ENCODE assay signal across 8 mouse cellular contexts in the genomic region with DNA sequence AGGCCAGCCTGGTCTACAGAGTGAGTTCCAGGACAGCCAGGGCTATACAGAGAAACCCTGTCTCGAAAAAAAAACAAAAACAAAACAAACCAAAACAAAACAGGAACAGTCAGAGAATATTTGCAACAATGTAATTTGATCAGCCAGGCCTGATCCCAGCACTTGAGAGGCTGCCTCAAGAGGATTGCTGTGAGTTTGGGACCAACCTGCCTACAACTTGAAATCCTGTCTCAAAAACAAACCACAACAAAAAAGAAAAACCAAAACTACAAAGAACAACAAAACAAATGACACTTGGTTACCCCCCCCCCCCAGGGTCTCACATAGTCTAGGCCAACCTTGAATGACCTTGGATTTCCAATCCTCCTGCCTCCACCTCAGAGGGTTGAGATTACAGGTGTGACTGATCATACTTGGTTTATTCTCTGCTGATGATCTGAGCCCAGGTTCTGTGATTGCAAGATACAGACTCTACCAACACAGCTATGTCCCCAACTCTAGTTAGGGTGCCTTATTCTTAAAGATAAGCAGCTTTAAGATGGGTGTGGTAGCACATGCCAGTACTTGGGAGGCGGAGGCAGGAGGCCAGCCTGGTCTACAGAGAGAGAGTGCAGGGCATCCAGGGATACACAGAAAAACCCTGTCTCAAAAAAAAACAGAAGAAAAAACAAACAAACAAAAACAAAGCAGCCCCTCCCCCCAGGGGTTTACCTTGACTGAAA. TPM values are rescaled to one million over a fixed set of nuclear protein-coding genes. Genes with fewer than 3 reads are reported as not detected.
A peak's percentile ranks its signal among the peaks of the same experiment; 100 is the strongest.
DNase-seq lines count a peak whose midpoint lies in the region; ATAC-seq and TF ChIP-seq lines count a peak whose summit lies in the region.
"Had no signal": no experiment of that assay in that cellular context is flagged by ENCODE, and none has a peak within 500 bp of the region (broad histone marks: within the 10 kb centered on the region; RNA-seq: fewer than 3 reads in every experiment).

No protein-coding gene starts in this region.

- peak overlapping the region; percentile 31 for H3K27ac ChIP-seq in lung, embryonic 16.5 days (ENCODE audit: low read length)
- H3K27ac ChIP-seq in intestine, embryonic 16.5 days (ENCODE audit: low read length): peak overlapping the region; percentile 76

- no peaks in the 10 kb centered on the region for H3K9me3 ChIP-seq in lung, embryonic 16.5 days (ENCODE audit: control insufficient read depth, low read length)
- H3K9me3 ChIP-seq in G1E (replicated peaks): peaks cover 3% of the 10 kb centered on the region
- no peaks in the 10 kb centered on the region; the same call in 1 of the 2 replicates for H3K9me3 ChIP-seq in intestine, embryonic 16.5 days (ENCODE audit: control insufficient read depth, low read length)

- H3K4me1 ChIP-seq in lung, embryonic 16.5 days (replicated peaks; ENCODE audit: control insufficient read depth, insufficient read depth, low read length): peaks cover 9% of the 10 kb centered on the region; the same call in 1 of the 2 replicates
- peaks cover 12% of the 10 kb centered on the region for H3K4me1 ChIP-seq in lung, adult 2 months (ENCODE audit: control insufficient read depth, insufficient read depth, low read length)
- H3K4me1 ChIP-seq in G1E (ENCODE audit: insufficient read depth, low read depth, low read length): peaks cover 74% of the 10 kb centered on the region
- peaks cover 29% of the 10 kb centered on the region for H3K4me1 ChIP-seq in intestine, embryonic 16.5 days (ENCODE audit: control insufficient read depth, insufficient read depth, low read length)

- H3K9ac ChIP-seq in lung, embryonic 16.5 days (ENCODE audit: low read length): no peak overlapping the region
- no peak overlapping the region for H3K9ac ChIP-seq in intestine, embryonic 16.5 days (ENCODE audit: low read depth, low read length)

- no peak overlapping the region for H3K4me2 ChIP-seq in lung, embryonic 16.5 days (ENCODE audit: low read depth, low read length)
- no peak overlapping the region for H3K4me2 ChIP-seq in intestine, embryonic 16.5 days (ENCODE audit: low read depth, low read length)

- no peak overlapping the region for H3K4me3 ChIP-seq in lung, embryonic 16.5 days (ENCODE audit: low read length)
- H3K4me3 ChIP-seq in lung, adult 2 months (replicated peaks; ENCODE audit: extremely low read depth, low read depth, low read length): no peak overlapping the region
- peak overlapping the region; percentile 48; the same call in 1 of the 2 replicates for H3K4me3 ChIP-seq in G1E (ENCODE audit: low read depth, low read length)
- H3K4me3 ChIP-seq in intestine, embryonic 16.5 days (ENCODE audit: low read length): no peak overlapping the region

- WGBS in lung, embryonic 16.5 days: 73% methylated on average over 2 of the region's 2 CpGs
- 72% methylated on average over 2 of the region's 2 CpGs for WGBS in lung, adult 2 months
- 86% methylated on average over 2 of the region's 2 CpGs for WGBS in intestine, embryonic 16.5 days

- DNase-seq in lung, adult 2 months: no peak
- DNase-seq in G1E (ENCODE audit: low spot score): no peak
- DNase-seq in adrenal gland, adult 2 months: no peak
- DNase-seq in ovary, postnatal 10 days (ENCODE audit: low spot score): no peak
- DNase-seq: cerebellum, postnatal 25 days had no signal

- H3K27me3 ChIP-seq in lung, embryonic 16.5 days (ENCODE audit: control insufficient read depth, insufficient read depth, low read depth, low read length): no peaks in the 10 kb centered on the region
- H3K27me3 ChIP-seq in G1E (ENCODE audit: insufficient read depth, low read length): no peaks in the 10 kb centered on the region
- H3K27me3 ChIP-seq in intestine, embryonic 16.5 days (replicated peaks; ENCODE audit: control insufficient read depth, insufficient read depth, low read length): no peaks in the 10 kb centered on the region

- TF ChIP-seq CTCF in lung, adult 2 months (IDR thresholded peaks at IDR 0.05; ENCODE audit: insufficient read depth, low read length): no peak
- TF ChIP-seq CTCF in G1E (IDR thresholded peaks at IDR 0.05; ENCODE audit: low read depth, low read length): no peak

- no peak for TF ChIP-seq POLR2A in lung, adult 2 months (IDR thresholded peaks at IDR 0.05; ENCODE audit: borderline replicate concordance, extremely low read depth, low read depth, low read length)

- H3K36me3 ChIP-seq in lung, embryonic 16.5 days (ENCODE audit: control insufficient read depth, insufficient read depth, low read length): no peaks in the 10 kb centered on the region
- no peaks in the 10 kb centered on the region for H3K36me3 ChIP-seq in G1E (replicated peaks)
- H3K36me3 ChIP-seq in intestine, embryonic 16.5 days (ENCODE audit: control insufficient read depth, insufficient read depth, low read length): no peaks in the 10 kb centered on the region

- no peak for ATAC-seq in lung, embryonic 16.5 days (ENCODE audit: low read depth)
- ATAC-seq in G1E (ENCODE audit: extremely low read depth, insufficient number of reproducible peaks, low FRiP score, poor library complexity, severe bottlenecking): peak; percentile 72
- ATAC-seq in intestine, embryonic 16.5 days: no peak
- peak; percentile 89 for ATAC-seq in megakaryocyte-erythroid progenitor cell, adult 5-6 weeks (replicated peaks; ENCODE audit: low FRiP score, low TSS enrichment, poor library complexity, severe bottlenecking)

RNA-seq across cellular contexts. Expression of gene Lbr, which starts 18.5 kb away (rescaled TPM):
- polyA plus RNA-seq in lung, embryonic 16.5 days (2015; fragmentation: Nextera tagmentation; extraction: Ambion mirVana): 134 and 139 TPM in 2 replicates
- 24.3 and 30.0 TPM in 2 replicates for polyA plus RNA-seq in lung, adult 2 months (2012; rRNA removed)
- total RNA-seq in G1E (2014; fragmentation: Nextera tagmentation) (191 and 239 TPM in 2 replicates), G1E (2017) (244 and 265 TPM in 2 replicates)
- 85.4 and 87.9 TPM in 2 replicates for polyA plus RNA-seq in G1E (2012)
- polyA plus RNA-seq in intestine, embryonic 16.5 days (2015; fragmentation: Nextera tagmentation; extraction: Ambion mirVana): 123 and 130 TPM in 2 replicates
- 130 and 132 TPM in 2 replicates for total RNA-seq in megakaryocyte-erythroid progenitor cell, adult 5-6 weeks (2014; fragmentation: Nextera tagmentation)
- total RNA-seq in megakaryocyte-erythroid progenitor cell, adult 5-6 weeks (2017): 140 and 171 TPM in 2 replicates
- total RNA-seq in adrenal gland, adult 2 months (2021): 10 to 100 TPM; 18.3 to 22.9 TPM
- 7.4 and 13.2 TPM in 2 replicates for polyA plus RNA-seq in adrenal gland, adult 2 months (2012; rRNA removed)

Comparison
In these comparisons a context has a peak if more than half of its experiments do, and no peak if none do; other contexts are left out.
1. ATAC-seq: peak in G1E (single experiment) and megakaryocyte-erythroid progenitor cell, adult 5-6 weeks (single experiment); none in lung, embryonic 16.5 days (single experiment) and intestine, embryonic 16.5 days (single experiment).